Mouse (Mus musculus): ENCODE results near the gene Dhx38.

The Dhx38 gene

GRCm38 (mm10) chr8:109565498-109566333 is at the start of gene Dhx38, which contains the start of gene Txnl4b:
Gene Dhx38, minus strand, starts transcription at chr8:109565861.
Gene Txnl4b, plus strand, starts transcription at chr8:109565892.
- DNase-seq (ENCODE audit: low read depth, low spot score): peak; percentile 100

- peak; percentile 52 for DNase-seq (ENCODE audit: low read depth, low spot score)
These were observed 48.9 kb upstream of the Dhx38 start, which contains the start of gene Pkd1l3 for GRCm38 (mm10) chr8:109614243-109615210. Gene Pkd1l3, plus strand, starts transcription at chr8:109614517.

- DNase-seq (ENCODE audit: low read depth, low spot score): no peak
These were observed 43.5 kb upstream of the Dhx38 start for GRCm38 (mm10) chr8:109609153-109609502.

- peak; percentile 98 for DNase-seq (ENCODE audit: low read depth, low spot score)
These were observed 42.9 kb upstream of the Dhx38 start, which contains the start of gene Dhodh for GRCm38 (mm10) chr8:109608271-109609152. Gene Dhodh, minus strand, starts transcription at chr8:109608673.

DNA sequence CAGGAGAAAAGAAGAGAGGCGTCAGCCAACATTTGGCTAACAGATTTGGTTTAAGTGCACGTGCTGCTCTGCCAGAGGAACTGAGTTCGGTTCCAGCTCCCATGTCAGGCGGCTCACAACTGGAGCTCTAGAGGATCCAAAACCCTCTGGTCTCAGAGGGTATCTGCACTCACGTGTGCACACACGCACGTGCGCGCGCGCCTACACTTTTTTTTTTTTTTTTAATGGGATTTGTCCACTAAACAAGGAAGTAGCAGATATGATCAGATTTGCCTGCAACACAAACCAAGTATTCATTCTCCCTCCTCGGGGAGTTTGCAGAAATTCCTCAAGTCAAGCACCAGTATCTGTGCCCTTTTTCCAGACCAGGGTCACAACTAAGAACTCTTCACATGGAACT is 42.0 kb upstream of the Dhx38 start:
- peak; percentile 27 for DNase-seq (ENCODE audit: low read depth, low spot score)

DNA sequence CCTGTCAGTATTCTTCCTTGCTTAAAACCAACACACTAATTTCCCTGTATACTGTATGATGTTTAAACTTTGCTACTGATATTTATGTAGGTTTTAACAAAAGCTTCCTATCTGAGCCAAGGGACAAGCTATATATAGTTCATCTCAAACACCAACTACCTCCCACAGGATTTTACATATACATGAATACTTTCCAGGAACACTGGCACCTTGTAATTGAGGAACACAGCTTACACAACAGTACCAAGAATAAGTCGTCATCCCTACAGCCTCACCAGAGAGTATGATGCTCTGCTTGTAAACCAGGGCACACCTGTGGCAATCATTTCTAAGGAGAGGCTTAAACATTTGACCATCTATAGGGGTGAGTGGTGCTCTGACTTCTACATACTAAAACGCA is 41.1 kb upstream of the Dhx38 start:
- no peak for DNase-seq (ENCODE audit: low read depth, low spot score)

GRCm38 (mm10) chr8:109595854-109596253 is 30.2 kb upstream of the Dhx38 start:
- peak; percentile 54 for DNase-seq (ENCODE audit: low read depth, low spot score)

- DNase-seq (ENCODE audit: low read depth, low spot score): peak; percentile 26
These were observed 27.6 kb upstream of the Dhx38 start for GRCm38 (mm10) chr8:109593117-109593788.

- DNase-seq (ENCODE audit: low read depth, low spot score): no peak
These were observed 26.5 kb upstream of the Dhx38 start for GRCm38 (mm10) chr8:109592164-109592563.

GRCm38 (mm10) chr8:109591367-109591766 is 25.7 kb upstream of the Dhx38 start:
- DNase-seq (ENCODE audit: low read depth, low spot score): no peak

GRCm38 (mm10) chr8:109590901-109591300 is 25.2 kb upstream of the Dhx38 start:
- no peak for DNase-seq (ENCODE audit: low read depth, low spot score)

- no peak for DNase-seq (ENCODE audit: low read depth, low spot score)
These were observed 21.4 kb upstream of the Dhx38 start for GRCm38 (mm10) chr8:109586972-109587504.

DNA sequence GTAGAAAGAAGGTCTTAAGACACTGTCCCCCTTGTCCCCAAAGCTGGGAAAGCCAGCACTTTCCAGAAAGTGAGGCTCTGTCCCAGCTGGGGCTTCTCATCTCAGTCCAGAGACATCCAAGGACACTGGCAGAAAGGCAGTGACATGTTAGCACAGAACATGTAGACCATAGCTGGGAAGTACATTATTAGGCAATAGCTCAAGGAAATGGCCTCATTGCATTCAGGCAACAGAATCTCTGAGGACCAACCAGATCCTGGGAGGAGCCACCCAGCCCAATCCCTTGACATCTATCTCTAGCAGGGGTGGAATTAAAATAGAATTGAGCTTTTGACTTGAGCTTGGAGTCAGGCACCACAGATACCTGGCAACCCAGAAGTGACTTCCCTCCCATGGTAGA is 20.0 kb upstream of the Dhx38 start:
- DNase-seq (ENCODE audit: low read depth, low spot score): no peak

DNA sequence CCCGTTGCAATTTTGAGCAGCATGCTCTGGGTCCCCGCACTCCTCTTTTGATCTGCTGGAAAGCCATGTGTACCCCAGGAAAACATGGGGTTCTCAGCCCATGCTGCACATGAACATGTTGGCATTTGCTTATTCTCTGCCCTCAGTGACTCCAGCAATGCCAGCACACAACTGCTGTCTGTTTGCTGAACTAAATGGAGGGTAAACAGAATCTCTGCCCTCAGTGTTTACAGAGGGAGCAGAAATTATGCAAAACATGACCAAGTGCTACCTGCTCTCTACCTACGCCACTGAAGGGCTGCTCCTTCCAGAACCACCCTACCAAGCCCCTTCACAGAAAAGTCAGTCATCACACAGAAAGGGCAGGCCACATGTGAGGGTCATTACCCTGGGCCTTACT is 19.2 kb upstream of the Dhx38 start:
- no peak for DNase-seq (ENCODE audit: low read depth, low spot score)

DNA sequence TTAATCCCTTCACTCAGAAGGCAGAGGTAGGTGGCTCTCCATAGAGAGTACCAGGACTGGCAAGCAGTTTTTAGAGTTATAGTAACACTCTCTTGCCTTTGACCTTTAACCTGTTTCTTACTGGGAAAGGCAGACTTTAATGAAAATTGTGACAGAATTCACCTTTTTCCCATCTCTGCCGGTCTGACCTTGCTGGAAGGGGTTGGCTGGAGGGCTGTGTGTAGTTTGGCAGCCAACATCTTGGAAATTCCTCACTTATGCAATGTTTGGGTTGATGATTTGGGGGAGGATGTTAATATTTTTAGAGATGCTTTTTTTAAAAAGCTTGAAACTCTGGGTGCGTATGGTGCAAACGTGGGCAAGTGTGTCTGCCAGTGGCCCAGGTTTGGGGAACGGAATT is 18.6 kb upstream of the Dhx38 start:
- DNase-seq (ENCODE audit: low read depth, low spot score): no peak

DNA sequence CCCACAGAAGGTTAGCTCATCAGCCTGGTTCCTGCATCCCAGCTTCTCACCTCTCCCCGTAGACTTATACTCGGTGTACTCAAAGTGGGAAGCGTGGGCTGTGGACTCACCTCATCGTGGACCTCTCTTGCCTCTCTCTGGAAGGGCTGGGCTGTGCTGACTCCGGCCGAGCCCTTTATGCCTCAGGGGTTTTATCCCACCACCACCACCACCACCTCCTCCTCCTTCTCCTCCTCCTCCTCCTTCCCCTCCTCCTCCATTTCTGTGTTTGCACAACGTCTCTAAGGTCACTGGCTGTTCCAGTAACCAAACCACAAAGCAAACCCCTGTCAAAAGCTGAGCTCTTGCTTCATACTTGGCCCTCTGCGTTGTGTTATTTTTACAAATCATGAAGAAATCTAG is 13.2 kb upstream of the Dhx38 start, which contains the start of gene Hp:
Hp (minus strand) TSS at position 273 of the 402 bp plus-strand sequence.
- no peak for DNase-seq (ENCODE audit: low read depth, low spot score)

- no peak for DNase-seq (ENCODE audit: low read depth, low spot score)
These were observed 10.7 kb upstream of the Dhx38 start for GRCm38 (mm10) chr8:109576311-109576710.

GRCm38 (mm10) chr8:109571139-109571538 is 5.5 kb upstream of the Dhx38 start:
- DNase-seq (ENCODE audit: low read depth, low spot score): no peak

DNA sequence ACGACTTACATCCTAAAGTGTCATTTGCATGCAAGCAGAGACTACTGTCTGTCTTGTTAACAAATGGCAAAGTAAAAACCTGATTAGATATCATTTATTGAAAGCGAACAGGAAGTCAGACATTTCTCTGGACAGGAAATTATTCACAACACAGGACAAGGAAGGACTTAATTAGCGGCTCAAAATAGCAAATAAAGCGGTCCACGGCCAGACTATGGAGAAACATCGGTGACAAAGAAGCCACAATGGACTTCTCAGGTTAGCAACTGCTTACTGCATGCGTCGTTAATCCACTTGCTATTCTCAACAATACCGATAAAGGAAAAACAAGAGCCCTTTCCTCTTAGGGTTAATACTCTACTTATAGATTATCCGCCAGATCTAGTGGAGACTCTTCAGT is 895 bp downstream of the Dhx38 start:
- DNase-seq (ENCODE audit: low read depth, low spot score): no peak

DNA sequence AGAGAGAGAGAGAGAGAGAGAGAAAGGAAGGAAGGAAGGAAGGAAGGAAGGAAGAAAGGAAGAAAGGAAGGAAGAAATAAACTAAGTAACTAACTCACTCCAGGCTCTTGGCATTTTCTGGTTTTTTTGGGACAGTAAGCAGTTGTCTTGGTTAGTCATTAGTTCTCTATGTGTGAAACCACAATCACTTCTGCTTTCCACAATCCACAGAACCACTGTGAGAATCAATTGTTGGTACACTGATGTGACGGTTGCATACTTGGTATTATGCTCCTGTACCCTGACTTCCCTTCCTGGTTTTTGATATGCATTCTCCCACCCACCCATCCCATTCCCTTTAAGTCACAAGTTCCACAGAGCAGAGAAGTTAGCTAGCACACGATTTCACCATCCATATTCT is 1.8 kb downstream of the Dhx38 start:
- DNase-seq (ENCODE audit: low read depth, low spot score): no peak

All from CD4-positive helper T cell, adult 2 months (primary cell).